In genomic region chr10:56158207-56158606, GRCm38 (mm10) we compare ENCODE assay signal across 21 mouse cellular contexts. TPM values are rescaled to one million over a fixed set of nuclear protein-coding genes. Genes with fewer than 3 reads are reported as not detected.
DNase-seq lines count a peak whose midpoint lies in the region; ATAC-seq and TF ChIP-seq lines count a peak whose summit lies in the region.
"Had no signal": no experiment of that assay in that cellular context is flagged by ENCODE, and none has a peak within 500 bp of the region (broad histone marks: within the 10 kb centered on the region; RNA-seq: fewer than 3 reads in every experiment).

No protein-coding gene starts in this region.

- no peaks in the 10 kb centered on the region for H3K36me3 ChIP-seq in hindbrain, embryonic 16.5 days (ENCODE audit: control insufficient read depth, insufficient read depth, low read length)
- no peaks in the 10 kb centered on the region for H3K36me3 ChIP-seq in midbrain, postnatal 0 days (ENCODE audit: insufficient read depth, low read length)
- H3K36me3 ChIP-seq: G1E had no signal

- H3K27me3 ChIP-seq in hindbrain, embryonic 16.5 days (replicated peaks; ENCODE audit: control insufficient read depth, insufficient read depth, low read length) = no peaks in the 10 kb centered on the region
- no peaks in the 10 kb centered on the region for H3K27me3 ChIP-seq in midbrain, postnatal 0 days (ENCODE audit: insufficient read depth, low read length)
- H3K27me3 ChIP-seq: megakaryocyte, embryonic 14.5 days had no signal

- no peak overlapping the region for H3K9ac ChIP-seq in hindbrain, embryonic 16.5 days (ENCODE audit: low read depth, low read length)
- H3K9ac ChIP-seq in midbrain, postnatal 0 days (replicated peaks; ENCODE audit: low read length, poor library complexity, severe bottlenecking) = no peak overlapping the region

- H3K27ac ChIP-seq in hindbrain, embryonic 16.5 days (ENCODE audit: low read depth, low read length) = no peak overlapping the region
- H3K27ac ChIP-seq in midbrain, postnatal 0 days (ENCODE audit: low read depth, low read length) = no peak overlapping the region
- H3K27ac ChIP-seq: embryonic facial prominence, embryonic 10.5 days had no signal

- peak; percentile 68; the same call in 1 of the 2 replicates for ATAC-seq in hindbrain, embryonic 16.5 days
- no peak for ATAC-seq in midbrain, postnatal 0 days (ENCODE audit: low FRiP score)
- ATAC-seq in inflammation-experienced regulatory T-cells, adult 6 months = no peak
- no peak for ATAC-seq in erythroblast, adult 5-6 weeks (replicated peaks; ENCODE audit: low FRiP score, poor library complexity, severe bottlenecking)
- ATAC-seq: activated CD4-positive, CD25-positive, alpha-beta regulatory T cell, adult 4 months had no signal

- no peaks in the 10 kb centered on the region for H3K4me1 ChIP-seq in hindbrain, embryonic 16.5 days (ENCODE audit: control insufficient read depth, insufficient read depth, low read depth, low read length)
- no peaks in the 10 kb centered on the region for H3K4me1 ChIP-seq in midbrain, postnatal 0 days (ENCODE audit: insufficient read depth, low read length)
- H3K4me1 ChIP-seq: embryonic facial prominence, embryonic 10.5 days had no signal

- TF ChIP-seq CTCF in midbrain, postnatal 0 days (IDR thresholded peaks at IDR 0.05) = no peak

- H3K4me3 ChIP-seq in hindbrain, embryonic 16.5 days (ENCODE audit: low read length) = no peak overlapping the region
- no peak overlapping the region for H3K4me3 ChIP-seq in midbrain, postnatal 0 days (ENCODE audit: low read depth, low read length)
- H3K4me3 ChIP-seq: embryonic facial prominence, embryonic 10.5 days; megakaryocyte, embryonic 14.5 days; myocyte had no signal

- WGBS in hindbrain, embryonic 16.5 days = 28% methylated on average over 3 of the region's 3 CpGs
- WGBS in midbrain, postnatal 0 days = 32% methylated on average over 3 of the region's 3 CpGs

- no peaks in the 10 kb centered on the region for H3K9me3 ChIP-seq in hindbrain, embryonic 16.5 days (ENCODE audit: control insufficient read depth, low read length)
- H3K9me3 ChIP-seq in midbrain, postnatal 0 days (ENCODE audit: low read length) = no peaks in the 10 kb centered on the region
- H3K9me3 ChIP-seq: embryonic facial prominence, embryonic 10.5 days; G1E; megakaryocyte, embryonic 14.5 days had no signal

- H3K4me2 ChIP-seq in hindbrain, embryonic 16.5 days (ENCODE audit: low read length) = no peak overlapping the region
- H3K4me2 ChIP-seq in midbrain, postnatal 0 days (ENCODE audit: low read depth, low read length, poor library complexity, severe bottlenecking) = no peak overlapping the region

- DNase-seq in cerebellum, postnatal 14 days = peak; percentile 33
- DNase-seq in cerebellum, postnatal 4 days (ENCODE audit: low spot score in 2 of 2) = no peak
- peak; percentile 3 for DNase-seq in retina, postnatal 1 day
- DNase-seq in retina, embryonic 14.5 days (ENCODE audit: low spot score) = no peak
- DNase-seq in midbrain, postnatal 0 days (ENCODE audit: low spot score) = peak; percentile 64
- DNase-seq: adrenal gland, postnatal 10 days; cerebellum, adult 18-20 months; gastrocnemius, postnatal 14 days; kidney, adult 8-10 months; kidney, postnatal 25 days; liver; right cerebral cortex, adult 18-20 months; thymus, postnatal 14 days had no signal

RNA-seq across cellular contexts. Expression of gene Msl3l2, which starts 51.5 kb away (rescaled TPM):
- polyA plus RNA-seq in hindbrain, embryonic 16.5 days (2015; fragmentation: Nextera tagmentation; extraction: Ambion mirVana) = 9.8 and 10.7 TPM in 2 replicates
- total RNA-seq in midbrain, postnatal 0 days (2014; rRNA removed) = 12.6 and 14.4 TPM in 2 replicates
- 12.4 and 12.9 TPM in 2 replicates for polyA plus RNA-seq in midbrain, postnatal 0 days (2015; fragmentation: Nextera tagmentation; extraction: Ambion mirVana)
- 1 to 10 TPM; 1.1 to 2.4 (median 1.9) TPM for polyA plus RNA-seq in inflammation-experienced regulatory T-cells, adult 6 months (2017; shearing (Covaris generic))
- total RNA-seq in erythroblast, adult 5-6 weeks (2015; ENCODE audit: low replicate concordance) = 2.5 and 6.9 TPM in 2 replicates
- 1.5 and 2.8 TPM in 2 replicates for total RNA-seq in erythroblast, adult 5-6 weeks (2017; ENCODE audit: low replicate concordance)
- total RNA-seq: G1E had no signal
- polyA plus RNA-seq: G1E had no signal

Comparison
In these comparisons a context has a peak if more than half of its experiments do, and no peak if none do; other contexts are left out.
1. DNase-seq: peak in cerebellum, postnatal 14 days (2 of 2), retina, postnatal 1 day (single experiment) and midbrain, postnatal 0 days (single experiment); none in cerebellum, postnatal 4 days (0 of 2) and retina, embryonic 14.5 days (single experiment).